Mouse (Mus musculus): Measurements from ENCODE around the gene Col1a1. TPM values are rescaled to one million over a fixed set of nuclear protein-coding genes. Genes with fewer than 3 reads are reported as not detected.

The Col1a1 gene
- total RNA-seq (2014; rRNA removed) (44.7 and 50.3 TPM in 2 replicates), polyA plus RNA-seq (2015; fragmentation: Nextera tagmentation; extraction: Ambion mirVana) (65.4 and 67.5 TPM in 2 replicates)

- DNase-seq (ENCODE audit: low spot score) (no peak), ATAC-seq (ENCODE audit: low FRiP score) (no peak)
- WGBS = 20% methylated on average over 19 of the region's 19 CpGs
- Histone ChIP-seq H3K36me3 (ENCODE audit: insufficient read depth, low read length) (no peaks in the 10 kb centered on the region), H3K4me1 (ENCODE audit: insufficient read depth, low read length) (peaks cover 3% of the 10 kb centered on the region; the same call in 1 of the 2 replicates), H3K9ac (replicated peaks; ENCODE audit: low read length, poor library complexity, severe bottlenecking) (no peak within 1 kb of the TSS), H3K27ac (ENCODE audit: low read depth, low read length) (no peak within 1 kb of the TSS), H3K27me3 (ENCODE audit: insufficient read depth, low read length) (peaks cover 47% of the 10 kb centered on the region), H3K4me3 (ENCODE audit: low read depth, low read length) (peak within 1 kb of the TSS; percentile 34), H3K9me3 (ENCODE audit: low read length) (no peaks in the 10 kb centered on the region), H3K4me2 (ENCODE audit: low read depth, low read length, poor library complexity, severe bottlenecking) (peak within 1 kb of the TSS; percentile 66)
- TF ChIP-seq CTCF (IDR thresholded peaks at IDR 0.05) = no peak
Measured at GRCm38 (mm10) chr11:94936045-94936444, at the start of gene Col1a1. TSS of gene Col1a1 (plus strand) at chr11:94936224.

GRCm38 (mm10) chr11:94891155-94891554 lies 44.9 kb upstream of the Col1a1 start:
- TF ChIP-seq CTCF (IDR thresholded peaks at IDR 0.05) = no peak
- no peak overlapping the region for H3K27ac ChIP-seq (ENCODE audit: low read depth, low read length)
- no peaks in the 10 kb centered on the region for H3K27me3 ChIP-seq (ENCODE audit: insufficient read depth, low read length)
- ATAC-seq (ENCODE audit: low FRiP score) = no peak
- H3K4me2 ChIP-seq (ENCODE audit: low read depth, low read length, poor library complexity, severe bottlenecking) = no peak overlapping the region
- no peak overlapping the region for H3K4me3 ChIP-seq (ENCODE audit: low read depth, low read length)
- H3K9ac ChIP-seq (replicated peaks; ENCODE audit: low read length, poor library complexity, severe bottlenecking) = no peak overlapping the region
- 87% methylated on average over 6 of the region's 6 CpGs for WGBS
- no peak for DNase-seq (ENCODE audit: low spot score)
- H3K36me3 ChIP-seq (ENCODE audit: insufficient read depth, low read length) = no peaks in the 10 kb centered on the region
- H3K4me1 ChIP-seq (ENCODE audit: insufficient read depth, low read length) = no peaks in the 10 kb centered on the region
- H3K9me3 ChIP-seq (ENCODE audit: low read length) = no peaks in the 10 kb centered on the region

- 74% methylated on average over 16 of the region's 16 CpGs for WGBS
- no peak overlapping the region for H3K9ac ChIP-seq (replicated peaks; ENCODE audit: low read length, poor library complexity, severe bottlenecking)
- H3K9me3 ChIP-seq (ENCODE audit: low read length) = no peaks in the 10 kb centered on the region
- H3K27me3 ChIP-seq (ENCODE audit: insufficient read depth, low read length) = no peaks in the 10 kb centered on the region
- no peaks in the 10 kb centered on the region for H3K36me3 ChIP-seq (ENCODE audit: insufficient read depth, low read length)
- ATAC-seq (ENCODE audit: low FRiP score) (no peak), DNase-seq (ENCODE audit: low spot score) (no peak)
- no peak for TF ChIP-seq CTCF (IDR thresholded peaks at IDR 0.05)
- H3K4me3 ChIP-seq (ENCODE audit: low read depth, low read length) = no peak overlapping the region
- no peak overlapping the region for H3K27ac ChIP-seq (ENCODE audit: low read depth, low read length)
- no peak overlapping the region for H3K4me2 ChIP-seq (ENCODE audit: low read depth, low read length, poor library complexity, severe bottlenecking)
- H3K4me1 ChIP-seq (ENCODE audit: insufficient read depth, low read length) = no peaks in the 10 kb centered on the region
Measured at GRCm38 (mm10) chr11:94896753-94897376, 39.2 kb upstream of the Col1a1 start.

GRCm38 (mm10) chr11:94901231-94901630 lies 34.8 kb upstream of the Col1a1 start:
- ATAC-seq (ENCODE audit: low FRiP score) (no peak), DNase-seq (ENCODE audit: low spot score) (no peak)
- H3K9me3 ChIP-seq (ENCODE audit: low read length) = no peaks in the 10 kb centered on the region
- TF ChIP-seq CTCF (IDR thresholded peaks at IDR 0.05) = no peak
- H3K27me3 ChIP-seq (ENCODE audit: insufficient read depth, low read length) = no peaks in the 10 kb centered on the region
- H3K9ac ChIP-seq (replicated peaks; ENCODE audit: low read length, poor library complexity, severe bottlenecking) = no peak overlapping the region
- no peaks in the 10 kb centered on the region for H3K36me3 ChIP-seq (ENCODE audit: insufficient read depth, low read length)
- WGBS = 84% methylated on average over 2 of the region's 2 CpGs
- H3K4me1 ChIP-seq (ENCODE audit: insufficient read depth, low read length) = no peaks in the 10 kb centered on the region
- H3K4me2 ChIP-seq (ENCODE audit: low read depth, low read length, poor library complexity, severe bottlenecking) = no peak overlapping the region
- H3K4me3 ChIP-seq (ENCODE audit: low read depth, low read length) = no peak overlapping the region
- no peak overlapping the region for H3K27ac ChIP-seq (ENCODE audit: low read depth, low read length)

- Histone ChIP-seq H3K9me3 (ENCODE audit: low read length) (no peaks in the 10 kb centered on the region), H3K27ac (ENCODE audit: low read depth, low read length) (no peak overlapping the region), H3K27me3 (ENCODE audit: insufficient read depth, low read length) (no peaks in the 10 kb centered on the region), H3K4me2 (ENCODE audit: low read depth, low read length, poor library complexity, severe bottlenecking) (no peak overlapping the region), H3K9ac (replicated peaks; ENCODE audit: low read length, poor library complexity, severe bottlenecking) (no peak overlapping the region), H3K36me3 (ENCODE audit: insufficient read depth, low read length) (no peaks in the 10 kb centered on the region), H3K4me3 (ENCODE audit: low read depth, low read length) (no peak overlapping the region), H3K4me1 (ENCODE audit: insufficient read depth, low read length) (no peaks in the 10 kb centered on the region)
- DNase-seq (ENCODE audit: low spot score) = no peak
- TF ChIP-seq CTCF (IDR thresholded peaks at IDR 0.05) = no peak
- WGBS = 89% methylated on average over 3 of the region's 3 CpGs
- no peak for ATAC-seq (ENCODE audit: low FRiP score)
Measured at GRCm38 (mm10) chr11:94904306-94904705, 31.7 kb upstream of the Col1a1 start.

GRCm38 (mm10) chr11:94910971-94911370 lies 25.1 kb upstream of the Col1a1 start:
- 87% methylated on average over 5 of the region's 5 CpGs for WGBS

More at GRCm38 (mm10) chr11:94910971-94911370, 25.1 kb upstream of the Col1a1 start:
- Histone ChIP-seq H3K4me1 (ENCODE audit: insufficient read depth, low read length) (no peaks in the 10 kb centered on the region), H3K36me3 (ENCODE audit: insufficient read depth, low read length) (no peaks in the 10 kb centered on the region), H3K27me3 (ENCODE audit: insufficient read depth, low read length) (no peaks in the 10 kb centered on the region), H3K4me2 (ENCODE audit: low read depth, low read length, poor library complexity, severe bottlenecking) (no peak overlapping the region), H3K9me3 (ENCODE audit: low read length) (no peaks in the 10 kb centered on the region), H3K4me3 (ENCODE audit: low read depth, low read length) (no peak overlapping the region), H3K9ac (replicated peaks; ENCODE audit: low read length, poor library complexity, severe bottlenecking) (no peak overlapping the region), H3K27ac (ENCODE audit: low read depth, low read length) (no peak overlapping the region)
- no peak for ATAC-seq (ENCODE audit: low FRiP score)
- no peak for TF ChIP-seq CTCF (IDR thresholded peaks at IDR 0.05)
- DNase-seq (ENCODE audit: low spot score) = no peak

All from midbrain, postnatal 0 days (tissue).